Mouse (Mus musculus): Measurements from ENCODE around the gene Myadm. TPM values are rescaled to one million over a fixed set of nuclear protein-coding genes. Genes with fewer than 3 reads are reported as not detected.
"Not testable (repeated sequence)": the region's sequence is repeated elsewhere in the genome, so short reads cannot be mapped to it uniquely, and the experiment has no call there.

The Myadm gene
- polyA plus RNA-seq, 1 experiment, result not detected

- Histone ChIP-seq H3K4me3 (replicated peaks) (no peak overlapping the region), H3K36me3 (ENCODE audit: control insufficient read depth) (no peaks in the 10 kb centered on the region), H3K4me1 (ENCODE audit: control insufficient read depth) (no peaks in the 10 kb centered on the region), H3K9me3 (ENCODE audit: control insufficient read depth, low read length) (no peaks in the 10 kb centered on the region), H3K27me3 (ENCODE audit: control insufficient read depth) (peaks cover 13% of the 10 kb centered on the region)
- TF ChIP-seq TAL1 (IDR thresholded peaks at IDR 0.05; ENCODE audit: low read length), result no peak
- TF ChIP-seq GATA1 (IDR thresholded peaks at IDR 0.05; ENCODE audit: low read length), result no peak
Measured at GRCm38 (mm10) chr7:3268291-3268690, 20.6 kb upstream of the Myadm start.

- TF ChIP-seq TAL1 (IDR thresholded peaks at IDR 0.05; ENCODE audit: low read length), result no peak
- TF ChIP-seq GATA1 (IDR thresholded peaks at IDR 0.05; ENCODE audit: low read length), result no peak
- H3K36me3 ChIP-seq (ENCODE audit: control insufficient read depth), result no peaks in the 10 kb centered on the region
- H3K27me3 ChIP-seq (ENCODE audit: control insufficient read depth), result no peaks in the 10 kb centered on the region
- H3K4me3 ChIP-seq (replicated peaks), result no peak overlapping the region
- H3K4me1 ChIP-seq (ENCODE audit: control insufficient read depth), result no peaks in the 10 kb centered on the region
- H3K9me3 ChIP-seq (ENCODE audit: control insufficient read depth, low read length), result no peaks in the 10 kb centered on the region
Measured at GRCm38 (mm10) chr7:3272206-3272605, 16.7 kb upstream of the Myadm start.

- no peaks in the 10 kb centered on the region for H3K36me3 ChIP-seq (ENCODE audit: control insufficient read depth)
- H3K4me1 ChIP-seq (ENCODE audit: control insufficient read depth), result no peaks in the 10 kb centered on the region
- no peaks in the 10 kb centered on the region for H3K9me3 ChIP-seq (ENCODE audit: control insufficient read depth, low read length)
- H3K27me3 ChIP-seq (ENCODE audit: control insufficient read depth), result no peaks in the 10 kb centered on the region
- H3K4me3 ChIP-seq (replicated peaks), result no peak overlapping the region
- TF ChIP-seq TAL1 (IDR thresholded peaks at IDR 0.05; ENCODE audit: low read length), result no peak
- TF ChIP-seq GATA1 (IDR thresholded peaks at IDR 0.05; ENCODE audit: low read length), result no peak
Measured at GRCm38 (mm10) chr7:3275455-3276170, 13.3 kb upstream of the Myadm start.

- not testable (repeated sequence) for H3K4me3 ChIP-seq (replicated peaks); H3K4me1 ChIP-seq (ENCODE audit: control insufficient read depth); H3K9me3 ChIP-seq (ENCODE audit: control insufficient read depth, low read length); H3K27me3 ChIP-seq (ENCODE audit: control insufficient read depth); H3K36me3 ChIP-seq (ENCODE audit: control insufficient read depth)
Measured at GRCm38 (mm10) chr7:3276781-3277180, 12.1 kb upstream of the Myadm start.

- H3K36me3 ChIP-seq (ENCODE audit: control insufficient read depth), result no peaks in the 10 kb centered on the region
- no peaks in the 10 kb centered on the region for H3K27me3 ChIP-seq (ENCODE audit: control insufficient read depth)
- no peaks in the 10 kb centered on the region for H3K9me3 ChIP-seq (ENCODE audit: control insufficient read depth, low read length)
- no peaks in the 10 kb centered on the region for H3K4me1 ChIP-seq (ENCODE audit: control insufficient read depth)
- TF ChIP-seq GATA1 (IDR thresholded peaks at IDR 0.05; ENCODE audit: low read length) (no peak), TAL1 (IDR thresholded peaks at IDR 0.05; ENCODE audit: low read length) (no peak)
- H3K4me3 ChIP-seq (replicated peaks), result no peak overlapping the region
Measured at GRCm38 (mm10) chr7:3280080-3280653, 8.7 kb upstream of the Myadm start.

- Histone ChIP-seq H3K36me3 (ENCODE audit: control insufficient read depth) (no peaks in the 10 kb centered on the region), H3K4me3 (replicated peaks) (no peak overlapping the region), H3K4me1 (ENCODE audit: control insufficient read depth) (no peaks in the 10 kb centered on the region), H3K9me3 (ENCODE audit: control insufficient read depth, low read length) (no peaks in the 10 kb centered on the region), H3K27me3 (ENCODE audit: control insufficient read depth) (no peaks in the 10 kb centered on the region)
- no peak for TF ChIP-seq TAL1 (IDR thresholded peaks at IDR 0.05; ENCODE audit: low read length)
- no peak for TF ChIP-seq GATA1 (IDR thresholded peaks at IDR 0.05; ENCODE audit: low read length)
Measured at GRCm38 (mm10) chr7:3280654-3281153, 8.2 kb upstream of the Myadm start.

GRCm38 (mm10) chr7:3281741-3282140, 7.1 kb upstream of the Myadm start:
- TF ChIP-seq TAL1 (IDR thresholded peaks at IDR 0.05; ENCODE audit: low read length) (no peak), GATA1 (IDR thresholded peaks at IDR 0.05; ENCODE audit: low read length) (no peak)
- H3K4me1 ChIP-seq (ENCODE audit: control insufficient read depth), result no peaks in the 10 kb centered on the region
- no peaks in the 10 kb centered on the region for H3K36me3 ChIP-seq (ENCODE audit: control insufficient read depth)
- no peaks in the 10 kb centered on the region for H3K27me3 ChIP-seq (ENCODE audit: control insufficient read depth)
- no peaks in the 10 kb centered on the region for H3K9me3 ChIP-seq (ENCODE audit: control insufficient read depth, low read length)
- H3K4me3 ChIP-seq (replicated peaks), result no peak overlapping the region

GRCm38 (mm10) chr7:3283081-3283875, 5.6 kb upstream of the Myadm start:
- H3K4me1 ChIP-seq (ENCODE audit: control insufficient read depth), result no peaks in the 10 kb centered on the region
- TF ChIP-seq TAL1 (IDR thresholded peaks at IDR 0.05; ENCODE audit: low read length), result no peak
- no peak for TF ChIP-seq GATA1 (IDR thresholded peaks at IDR 0.05; ENCODE audit: low read length)
- no peaks in the 10 kb centered on the region for H3K27me3 ChIP-seq (ENCODE audit: control insufficient read depth)
- no peaks in the 10 kb centered on the region for H3K36me3 ChIP-seq (ENCODE audit: control insufficient read depth)
- H3K4me3 ChIP-seq (replicated peaks), result no peak overlapping the region
- H3K9me3 ChIP-seq (ENCODE audit: control insufficient read depth, low read length), result no peaks in the 10 kb centered on the region

GRCm38 (mm10) chr7:3284604-3285003, 4.3 kb upstream of the Myadm start:
- H3K9me3 ChIP-seq (ENCODE audit: control insufficient read depth, low read length), result no peaks in the 10 kb centered on the region
- TF ChIP-seq GATA1 (IDR thresholded peaks at IDR 0.05; ENCODE audit: low read length) (no peak), TAL1 (IDR thresholded peaks at IDR 0.05; ENCODE audit: low read length) (no peak)
- no peak overlapping the region for H3K4me3 ChIP-seq (replicated peaks)
- H3K27me3 ChIP-seq (ENCODE audit: control insufficient read depth), result no peaks in the 10 kb centered on the region
- H3K36me3 ChIP-seq (ENCODE audit: control insufficient read depth), result no peaks in the 10 kb centered on the region
- peaks cover 8% of the 10 kb centered on the region for H3K4me1 ChIP-seq (ENCODE audit: control insufficient read depth)
